Mouse (Mus musculus): Measurements from ENCODE around the gene Lrp2bp.
A peak's percentile ranks its signal among the peaks of the same experiment; 100 is the strongest.

The Lrp2bp gene

GRCm38 (mm10) chr8:45999138-45999783 is at the start of gene Lrp2bp:
Gene Lrp2bp (plus strand): TSS chr8:45999303.
- ATAC-seq (ENCODE audit: insufficient number of reproducible peaks, low FRiP score, low TSS enrichment): peak; percentile 29

GRCm38 (mm10) chr8:45950622-45951021 is 48.5 kb upstream of the Lrp2bp start:
- ATAC-seq (ENCODE audit: insufficient number of reproducible peaks, low FRiP score, low TSS enrichment): no peak

- ATAC-seq (ENCODE audit: insufficient number of reproducible peaks, low FRiP score, low TSS enrichment): no peak
These were observed 28.2 kb upstream of the Lrp2bp start for GRCm38 (mm10) chr8:45970894-45971293.

- ATAC-seq (ENCODE audit: insufficient number of reproducible peaks, low FRiP score, low TSS enrichment): no peak
These were observed 25.1 kb upstream of the Lrp2bp start for GRCm38 (mm10) chr8:45973988-45974505.

GRCm38 (mm10) chr8:45975126-45975836 is 23.8 kb upstream of the Lrp2bp start, which contains the start of the genes 1700029J07Rik and Ufsp2:
Gene 1700029J07Rik (minus strand): TSS chr8:45975252.
Gene Ufsp2 (plus strand): TSS chr8:45975528.
- peak; percentile 97 for ATAC-seq (ENCODE audit: insufficient number of reproducible peaks, low FRiP score, low TSS enrichment)

GRCm38 (mm10) chr8:45975837-45976468 is 23.1 kb upstream of the Lrp2bp start:
- peak; percentile 13; the same call in 1 of the 2 replicates for ATAC-seq (ENCODE audit: insufficient number of reproducible peaks, low FRiP score, low TSS enrichment)

DNA sequence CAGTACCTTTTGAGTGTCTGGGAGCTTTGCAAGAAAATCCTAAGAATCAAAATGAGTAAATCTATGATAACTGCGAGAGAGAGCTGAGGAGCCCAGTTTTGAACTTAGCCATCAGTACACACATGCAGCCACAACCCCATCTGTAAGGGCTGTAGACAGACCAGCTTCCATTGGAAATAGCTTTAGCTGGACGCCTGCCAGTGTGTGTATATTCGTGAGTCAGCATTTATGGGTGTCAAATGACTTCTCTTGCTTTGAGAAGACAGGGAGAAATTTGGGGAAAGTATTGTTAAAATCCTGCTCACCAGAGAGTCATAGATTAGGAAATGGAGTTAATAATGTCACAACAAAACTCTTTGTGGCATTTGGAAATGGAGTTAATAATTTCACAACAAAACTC is 12.4 kb upstream of the Lrp2bp start:
- ATAC-seq (ENCODE audit: insufficient number of reproducible peaks, low FRiP score, low TSS enrichment): no peak

DNA sequence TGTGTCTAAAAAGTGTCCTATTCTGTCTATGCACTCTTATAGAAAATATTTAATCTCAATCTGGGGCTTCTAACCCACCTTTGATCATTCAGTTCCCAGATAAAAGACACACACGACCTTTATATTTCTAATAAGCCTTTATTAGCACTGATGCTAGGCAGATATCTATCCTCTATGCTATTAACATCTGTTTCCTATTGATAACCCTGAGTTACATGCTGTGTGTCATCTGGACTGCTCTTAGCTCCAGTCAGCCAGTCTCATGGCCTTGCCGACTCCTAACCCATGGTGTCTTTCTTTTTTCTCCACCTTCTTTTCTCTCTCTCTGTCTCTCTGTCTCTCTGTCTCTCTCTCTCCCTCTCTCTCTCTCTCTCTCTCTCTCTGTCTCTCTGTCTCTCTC is 10.9 kb upstream of the Lrp2bp start:
- ATAC-seq (ENCODE audit: insufficient number of reproducible peaks, low FRiP score, low TSS enrichment): no peak

DNA sequence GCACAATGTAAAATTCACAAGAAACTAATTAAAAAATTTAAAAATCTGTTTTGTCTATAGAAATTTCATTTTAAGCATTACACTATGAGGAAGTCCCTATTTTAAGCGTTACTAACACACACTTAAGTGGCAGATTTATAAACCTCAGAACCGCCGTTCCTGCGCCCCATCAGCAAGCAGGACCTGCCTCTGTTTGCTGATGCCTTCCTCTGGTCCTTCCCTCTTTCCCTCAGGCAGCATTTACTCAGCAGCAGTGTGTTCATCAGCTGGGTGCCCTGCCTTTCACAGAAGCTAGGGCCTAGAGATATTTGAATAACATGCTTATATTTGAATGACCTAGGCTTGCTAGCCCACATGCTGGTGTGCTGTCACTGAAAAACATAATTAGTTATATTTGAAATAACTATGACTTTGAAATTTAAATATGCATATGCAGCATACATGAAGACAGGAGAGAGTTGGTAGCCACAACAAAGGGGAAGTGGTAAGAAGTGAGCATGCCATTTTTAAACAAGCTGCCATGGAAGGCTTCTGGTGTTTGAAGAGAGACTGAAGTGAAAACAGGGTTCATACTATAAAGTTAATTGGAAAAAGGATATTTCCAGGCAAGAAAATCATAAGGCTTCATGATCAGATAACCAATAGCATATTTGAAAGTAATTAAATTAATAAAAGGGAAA is 8.3 kb upstream of the Lrp2bp start:
- ATAC-seq (ENCODE audit: insufficient number of reproducible peaks, low FRiP score, low TSS enrichment): no peak

DNA sequence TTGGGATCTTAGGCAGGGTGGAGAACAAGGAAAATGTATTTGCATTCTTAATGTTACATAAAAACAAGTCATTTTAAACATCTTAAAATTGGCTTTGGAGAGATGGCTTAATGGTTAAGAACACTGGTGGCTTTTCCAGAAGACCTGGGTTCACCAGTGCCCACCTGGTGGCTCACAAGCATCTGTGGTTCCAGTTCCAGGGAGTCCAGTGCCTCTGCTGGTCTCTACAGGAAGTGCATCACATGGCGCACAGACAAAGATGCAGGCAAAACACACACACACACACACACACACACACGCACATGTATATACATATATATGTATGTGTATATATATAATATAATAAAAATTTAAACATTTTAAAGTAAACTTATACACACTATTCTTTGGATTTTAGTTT is 5.0 kb upstream of the Lrp2bp start:
- no peak for ATAC-seq (ENCODE audit: insufficient number of reproducible peaks, low FRiP score, low TSS enrichment)

- ATAC-seq (ENCODE audit: insufficient number of reproducible peaks, low FRiP score, low TSS enrichment): no peak
These were observed 3.5 kb upstream of the Lrp2bp start for GRCm38 (mm10) chr8:45995576-45995975.

DNA sequence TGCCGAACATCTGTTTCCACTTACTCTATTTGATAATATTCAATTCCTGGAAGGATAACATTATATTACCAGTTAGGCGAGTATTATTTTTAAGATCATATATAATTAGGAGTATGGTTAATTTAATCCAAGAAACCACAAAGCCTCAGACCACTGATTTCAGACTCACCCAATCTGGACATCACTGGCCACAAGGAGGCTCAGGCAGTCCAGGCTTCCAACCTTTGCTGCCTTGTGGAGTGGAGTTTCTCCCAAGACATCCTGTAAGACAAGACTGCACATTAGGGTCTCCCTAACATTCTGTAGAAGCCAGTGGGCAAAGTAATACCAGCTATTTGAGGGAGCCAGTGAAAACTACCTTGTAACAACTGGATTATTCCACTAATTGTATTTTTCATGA is 875 bp upstream of the Lrp2bp start:
- no peak for ATAC-seq (ENCODE audit: insufficient number of reproducible peaks, low FRiP score, low TSS enrichment)

GRCm38 (mm10) chr8:45999784-46000705 is 942 bp downstream of the Lrp2bp start:
- ATAC-seq (ENCODE audit: insufficient number of reproducible peaks, low FRiP score, low TSS enrichment): peak; percentile 94

DNA sequence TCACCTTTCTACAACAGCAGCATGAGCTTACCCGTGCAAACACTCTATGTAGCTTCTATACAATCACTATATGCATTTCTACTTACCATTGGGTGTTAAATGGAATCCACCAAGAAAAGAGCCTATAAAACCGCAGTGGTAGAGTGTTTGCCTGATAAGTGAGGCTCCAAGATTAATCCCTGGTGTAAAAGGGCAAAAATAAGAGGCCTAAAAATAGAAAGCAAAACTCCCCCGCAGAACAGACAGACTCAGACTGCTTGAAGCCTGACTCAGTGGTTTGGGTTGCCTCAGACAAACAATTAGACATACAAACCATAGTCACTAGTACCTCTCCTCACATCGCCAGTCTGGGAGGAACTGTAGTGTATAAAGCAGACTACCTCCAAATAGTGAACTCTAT is 6.5 kb downstream of the Lrp2bp start, which contains the start of gene Ankrd37:
Gene Ankrd37, minus strand, starts transcription at position 112 of the 400 bp plus-strand sequence.
- no peak for ATAC-seq (ENCODE audit: insufficient number of reproducible peaks, low FRiP score, low TSS enrichment)

DNA sequence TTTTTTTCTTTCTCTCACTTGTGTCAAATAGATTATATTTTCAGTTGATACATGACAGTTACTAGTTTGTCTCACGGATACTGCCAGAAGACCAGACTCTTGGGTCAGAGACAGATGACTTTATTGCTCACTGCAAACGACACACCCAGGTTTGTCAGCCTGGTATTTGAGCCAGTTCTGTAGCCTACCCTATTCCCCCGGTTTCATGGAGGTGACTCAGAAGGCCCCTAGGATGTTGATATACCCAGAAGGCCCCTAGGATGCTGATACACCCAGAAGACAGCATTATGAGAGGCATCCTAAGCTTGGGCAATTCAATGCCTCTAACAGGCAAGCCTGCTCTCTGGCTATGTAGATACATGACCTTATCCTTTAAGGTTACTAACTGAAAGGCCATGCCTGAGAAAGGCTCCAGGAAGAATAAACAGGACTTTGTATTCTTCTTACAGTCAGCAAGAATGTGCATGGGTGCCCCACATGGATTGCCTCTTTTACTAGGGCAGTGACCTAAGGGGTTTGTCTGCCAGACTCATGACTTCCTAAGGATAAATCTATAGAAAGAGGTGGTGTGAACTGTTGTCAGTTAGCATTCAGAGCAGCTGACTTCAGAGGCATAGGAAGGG is 8.1 kb downstream of the Lrp2bp start:
- ATAC-seq (ENCODE audit: insufficient number of reproducible peaks, low FRiP score, low TSS enrichment): no peak

- ATAC-seq (ENCODE audit: insufficient number of reproducible peaks, low FRiP score, low TSS enrichment): 0 out of 2 replicates have a peak, but pooled peaks have one; percentile 20
These were observed 11.2 kb downstream of the Lrp2bp start for GRCm38 (mm10) chr8:46010306-46010705.

GRCm38 (mm10) chr8:46010746-46011680 is 11.9 kb downstream of the Lrp2bp start:
- ATAC-seq (ENCODE audit: insufficient number of reproducible peaks, low FRiP score, low TSS enrichment): peak; percentile 88

DNA sequence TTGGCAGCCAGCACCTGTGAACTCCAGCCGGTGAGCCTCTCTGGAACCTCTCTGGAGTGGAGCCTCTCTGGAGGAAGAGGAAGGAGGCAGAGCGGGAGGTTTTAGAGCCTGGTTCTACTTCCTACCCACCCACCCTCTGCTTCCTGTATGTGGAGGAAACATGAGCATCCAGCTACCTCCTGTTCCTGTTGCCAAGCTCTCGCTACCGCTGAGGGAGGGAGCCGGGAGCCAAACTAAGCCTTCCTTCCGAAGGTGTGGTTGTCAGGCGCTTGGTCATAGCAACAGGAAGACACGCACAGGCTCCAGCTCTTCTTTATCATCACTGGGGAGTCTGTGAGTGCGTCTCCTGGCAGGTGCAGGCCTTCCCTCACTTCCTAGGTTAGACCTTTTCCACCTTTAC is 23.1 kb downstream of the Lrp2bp start:
- no peak for ATAC-seq (ENCODE audit: insufficient number of reproducible peaks, low FRiP score, low TSS enrichment)
